Mouse (Mus musculus): ENCODE data around the gene Narf.

- TF ChIP-seq CTCF (conservative IDR thresholded peaks at IDR 0.05; ENCODE audit: low read length) (no peak), NANOG (IDR thresholded peaks at IDR 0.05; ENCODE audit: borderline replicate concordance, low read length) (no peak), POU5F1 (IDR thresholded peaks at IDR 0.05; ENCODE audit: borderline replicate concordance, low read length) (no peak)
Observed at GRCm38 (mm10) chr11:121232706-121233105, 4.3 kb upstream of the Narf start.
